Comparison of ENCODE assay signal across 8 mouse cellular contexts in the genomic region with DNA sequence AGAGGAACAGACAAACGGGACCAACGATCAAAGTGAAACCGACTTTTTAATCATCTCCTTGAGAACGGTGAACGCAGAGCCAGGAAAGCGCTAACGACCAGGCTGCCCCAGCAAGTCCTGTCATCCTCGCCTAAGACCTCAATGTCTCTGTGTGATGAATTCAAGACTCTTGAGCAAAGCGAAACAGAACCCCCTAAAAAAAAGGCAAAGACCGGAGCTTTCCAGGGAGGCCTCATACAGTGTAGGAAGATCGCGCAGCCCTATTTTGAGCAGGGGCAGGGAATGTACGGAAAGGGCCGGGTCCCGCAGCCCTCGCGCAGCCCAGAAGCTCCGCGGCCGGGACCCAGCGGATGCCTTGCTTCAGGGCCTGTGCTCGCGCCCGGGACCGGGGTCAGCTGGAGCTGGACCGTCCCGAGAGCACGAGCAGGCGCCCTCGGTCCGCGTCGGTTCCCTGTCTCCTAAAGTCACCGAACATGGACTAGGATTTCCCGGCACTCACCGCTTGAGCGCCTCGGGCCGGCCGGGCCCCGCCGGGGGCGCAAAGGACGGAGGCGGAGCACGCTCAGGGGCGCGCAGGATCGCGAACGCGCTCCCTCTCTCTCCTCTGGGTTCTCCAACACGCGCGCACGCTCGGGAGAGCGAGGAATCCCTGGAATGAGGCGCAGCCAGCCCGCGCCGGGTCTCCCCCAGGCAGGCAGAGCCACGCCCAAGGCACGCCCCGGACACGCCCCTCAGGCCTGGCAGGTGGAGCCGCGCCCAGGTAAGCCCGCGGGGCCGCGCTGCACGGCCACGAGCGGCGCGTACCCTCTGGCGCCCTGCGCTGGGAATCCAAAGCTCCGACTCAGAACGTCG. TPM values are rescaled to one million over a fixed set of nuclear protein-coding genes. Genes with fewer than 3 reads are reported as not detected.
DNase-seq lines count a peak whose midpoint lies in the region; ATAC-seq and TF ChIP-seq lines count a peak whose summit lies in the region.

No protein-coding gene starts in this region.

- no peaks in the 10 kb centered on the region for H3K9me3 ChIP-seq in hindbrain, embryonic 15.5 days

- peak overlapping the region; percentile 82 for H3K9ac ChIP-seq in hindbrain, embryonic 15.5 days

- CTCF ChIA-PET in Patski (lab: Charles Lee): interaction anchor here (1.6 to 2.7 kb wide), 3 partner anchors 37 to 40 kb away, joined by 6 to 14 read pairs (median 8); no protein-coding TSS in a partner anchor

- H3K36me3 ChIP-seq in hindbrain, embryonic 15.5 days: no peaks in the 10 kb centered on the region

- H3K4me2 ChIP-seq in hindbrain, embryonic 15.5 days: peak overlapping the region; percentile 98

- ATAC-seq in Patski: peak; percentile 80
- peak; percentile 81 for ATAC-seq in hindbrain, embryonic 15.5 days (ENCODE audit: low FRiP score, low read depth)

- peaks cover 26% of the 10 kb centered on the region for H3K4me1 ChIP-seq in hindbrain, embryonic 15.5 days (replicated peaks)

- POLR2A ChIA-PET in Patski (lab: Charles Lee): interaction anchor here (0.6 to 6.2 kb wide), 6 partner anchors 9 to 88 kb away, joined by 3 to 35 read pairs (median 4); no protein-coding TSS in a partner anchor

- H3K27ac ChIP-seq in hindbrain, embryonic 15.5 days (replicated peaks): peak overlapping the region; percentile 80

- WGBS in hindbrain, embryonic 15.5 days: under 1% methylated on average over 82 of the region's 82 CpGs

- in situ Hi-C loops in Patski (cut with MboI; ENCODE audit: low pct_unique_long_range_greater_than_20kb): loop anchor here (5.0 kb wide), 1 partner anchor 36 kb away; no protein-coding TSS in a partner anchor

- no peak for DNase-seq in Patski (ENCODE audit: low read depth, low spot score)
- peak; percentile 81 to 88 for DNase-seq in cerebellum, postnatal 10 days
- DNase-seq in frontal cortex, postnatal 36 days (ENCODE audit: low spot score in 2 of 2): peak; percentile 90 to 92
- DNase-seq in layer of hippocampus, postnatal 25 days (ENCODE audit: extremely low spot score in 1 of 2, low spot score in 1 of 2): peak; percentile 71 to 80
- peak; percentile 92 for DNase-seq in lung, postnatal 10 days
- DNase-seq in right cerebral cortex, adult 18-20 months: peak; percentile 93
- DNase-seq in urinary bladder, postnatal 25 days (ENCODE audit: low spot score): peak; percentile 91

- no peak for TF ChIP-seq CTCF in Patski (IDR thresholded peaks at IDR 0.05)

- no peaks in the 10 kb centered on the region for H3K27me3 ChIP-seq in Patski
- H3K27me3 ChIP-seq in hindbrain, embryonic 15.5 days: no peaks in the 10 kb centered on the region

- H3K4me3 ChIP-seq in hindbrain, embryonic 15.5 days: peak overlapping the region; percentile 71

RNA-seq across cellular contexts. Expression of a gene that starts 1.2 kb away (rescaled TPM):
- 98.0 TPM for polyA plus RNA-seq in Patski (2021)
- 51.8 and 59.6 TPM in 2 replicates for polyA plus RNA-seq in hindbrain, embryonic 15.5 days (2015; fragmentation: Nextera tagmentation; extraction: Ambion mirVana)
- 10 to 100 TPM; 43.2 to 48.7 TPM for total RNA-seq in layer of hippocampus, postnatal 25 days (2021)
